Mouse (Mus musculus): ENCODE measurements around the gene Mecp2. TPM values are rescaled to one million over a fixed set of nuclear protein-coding genes. Genes with fewer than 3 reads are reported as not detected.

Mecp2 gene
- 6.5 and 6.8 TPM in 2 replicates for polyA plus RNA-seq (2021; fragmentation: Nextera tagmentation)
- long read RNA-seq, experiment 1, full-length matches to known transcripts, result 3 of 22 reads
- long read RNA-seq, experiment 1, partial matches to known transcripts, result 1 of 22 reads
- long read RNA-seq, experiment 1, other reads (novel, unspliced or antisense), result 18 of 22 reads
- long read RNA-seq, experiment 2, full-length matches to known transcripts, result 18 of 66 reads
- long read RNA-seq, experiment 2, partial matches to known transcripts, result 0 of 66 reads
- long read RNA-seq, experiment 2, other reads (novel, unspliced or antisense), result 48 of 66 reads

DNA sequence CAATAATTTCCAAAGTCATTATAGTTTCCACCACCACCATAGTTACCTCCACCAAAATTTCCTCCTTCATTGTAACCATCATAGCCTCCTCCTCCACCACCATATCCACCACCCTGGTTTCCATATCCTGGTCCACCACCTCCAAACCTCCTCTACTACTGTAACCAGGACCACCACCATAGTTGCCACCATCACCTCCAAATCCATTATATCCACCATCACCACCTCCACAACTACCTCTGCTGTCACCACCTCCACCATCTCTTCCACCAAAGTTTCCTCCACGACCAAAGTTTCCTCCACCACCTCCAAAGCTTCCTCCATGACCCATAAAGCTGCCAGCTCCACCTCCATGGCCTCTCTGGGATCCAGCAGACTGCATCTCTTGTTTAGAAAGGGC is at the start of gene Mecp2:
TSS of gene Mecp2 (minus strand) at position 101 of the 400 bp plus-strand sequence.

DNA sequence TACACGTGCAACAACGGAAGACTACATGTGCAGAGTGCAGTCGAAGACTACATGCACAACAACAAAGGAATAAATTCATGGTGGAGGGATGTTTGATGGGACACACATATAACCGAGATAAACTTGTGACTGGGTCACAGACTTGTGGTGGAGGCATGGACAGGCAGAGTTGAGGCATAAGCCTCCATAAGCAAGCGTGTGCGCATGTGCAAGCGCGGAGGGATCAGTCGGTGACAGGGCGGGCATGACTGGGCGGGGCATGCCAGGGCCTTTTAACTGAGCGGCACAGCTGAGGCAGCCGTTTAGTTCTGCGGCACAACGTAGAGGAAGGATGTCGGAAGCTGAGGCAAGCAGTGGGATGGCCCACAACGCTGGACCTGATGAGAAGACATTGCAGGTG is 41.8 kb upstream of the Mecp2 start, which contains the start of gene Tktl1:
TSS of gene Tktl1 (plus strand) at position 301 of the 400 bp plus-strand sequence.

DNA sequence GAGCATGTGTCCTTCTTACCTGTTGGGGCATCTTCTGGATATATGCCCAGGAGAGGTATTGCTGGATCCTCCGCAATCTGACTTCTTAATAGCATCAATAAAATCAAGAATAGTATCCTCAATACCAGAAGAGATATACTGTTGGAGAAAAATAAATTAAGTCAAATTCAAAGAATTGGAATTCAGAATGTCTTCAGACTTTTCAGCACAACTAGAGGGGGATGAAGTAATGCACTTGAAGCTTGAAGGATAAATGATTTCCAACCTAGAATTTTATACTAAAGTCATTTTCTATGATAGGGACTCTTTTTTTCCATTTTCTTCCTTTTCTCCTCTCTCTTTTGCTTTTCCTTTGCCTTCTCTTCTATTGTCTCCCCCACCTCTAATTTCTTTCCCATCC is 32.6 kb upstream of the Mecp2 start, which contains the start of gene Tex28:
TSS of gene Tex28 (minus strand) at position 101 of the 400 bp plus-strand sequence.

DNA sequence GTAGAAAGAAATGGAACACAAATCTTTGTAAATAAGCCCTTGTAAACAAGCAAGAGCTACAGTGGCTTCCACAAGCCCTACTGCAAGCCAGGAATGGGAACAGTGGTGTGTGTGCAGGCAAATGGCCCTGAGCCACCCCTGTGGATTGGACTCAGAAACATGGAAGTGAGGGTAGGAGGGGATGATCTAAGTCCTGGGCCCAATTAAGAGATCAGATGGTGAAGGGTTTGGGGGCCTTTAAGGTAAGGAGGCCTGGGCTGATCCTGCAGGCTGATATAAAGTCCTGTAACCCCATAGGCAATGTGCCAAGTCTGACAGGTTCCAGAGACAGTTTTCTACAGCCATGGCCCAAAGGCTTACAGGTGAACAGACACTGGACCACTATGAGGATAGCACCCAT is 8.0 kb downstream of the Mecp2 start, which contains the start of gene Opn1mw:
TSS of gene Opn1mw (plus strand) at position 301 of the 400 bp plus-strand sequence.

DNA sequence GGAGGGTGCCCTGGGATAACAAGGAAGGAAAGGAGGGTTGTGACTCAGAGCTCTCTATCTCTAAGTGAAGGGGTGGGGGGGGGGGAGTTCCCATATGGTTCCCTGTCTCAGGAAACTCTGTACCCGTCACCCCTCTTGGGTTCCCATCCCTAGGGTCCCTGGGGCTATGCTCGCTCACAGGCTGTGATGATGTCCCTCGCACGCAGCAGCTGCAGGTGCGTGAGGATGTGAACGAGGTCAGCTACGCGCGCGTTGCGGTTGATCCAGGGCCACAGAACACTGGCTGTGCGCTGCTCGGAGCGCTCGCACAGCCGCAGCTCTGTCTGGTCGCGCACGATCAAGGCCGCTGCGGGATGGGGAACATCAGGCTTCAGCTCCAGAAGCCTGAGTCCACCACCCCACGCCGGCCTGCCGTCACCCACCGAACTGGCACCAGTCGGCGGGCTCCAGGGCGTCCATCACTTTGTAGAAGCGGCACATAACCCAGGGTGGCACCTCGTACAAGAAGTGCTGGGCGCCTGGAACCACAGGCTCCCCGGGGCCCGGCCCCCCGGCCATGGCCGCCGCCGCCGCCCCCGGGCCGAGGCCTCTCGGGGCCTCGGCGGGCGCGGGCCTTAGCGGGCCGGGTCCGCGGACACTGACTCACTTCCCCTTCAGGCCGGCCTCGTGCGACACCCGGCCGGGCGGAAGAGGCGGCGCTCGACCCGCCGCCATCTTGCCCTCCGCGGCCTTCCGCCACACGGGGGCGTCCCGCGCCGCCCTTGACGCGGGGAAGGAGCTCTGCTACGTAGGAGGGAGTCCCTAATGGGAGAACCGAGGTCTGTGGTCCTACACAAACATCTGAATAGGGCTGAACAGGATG is 111.7 kb downstream of the Mecp2 start, which contains the start of gene Irak1:
TSS of gene Irak1 (minus strand) at position 731 of the 862 bp plus-strand sequence.

Small RNAs within 50 kb of the gene (microRNA-seq; reads per million reads assigned to microRNA genes)
- gene Mir5132 (9.4 reads per million, percentile 31 among the genes with 10 or more reads in this experiment), gene Mir718 (not detected)

Other genes with a start within 250 kb of the Mecp2 start
- not detected in 2 replicates for gene Avpr2, start 243.3 kb downstream of the Mecp2 start, polyA plus RNA-seq (2021; fragmentation: Nextera tagmentation)
- 27.9 and 34.5 TPM in 2 replicates for gene L1cam, start 239.3 kb downstream of the Mecp2 start, polyA plus RNA-seq (2021; fragmentation: Nextera tagmentation)
- gene Arhgap4, start 213.5 kb downstream of the Mecp2 start, polyA plus RNA-seq (2021; fragmentation: Nextera tagmentation), result 0.51 and 0.67 TPM in 2 replicates
- 98.4 and 109 TPM in 2 replicates for gene Naa10, start 213.4 kb downstream of the Mecp2 start, polyA plus RNA-seq (2021; fragmentation: Nextera tagmentation)
- gene Renbp, start 204.5 kb downstream of the Mecp2 start, polyA plus RNA-seq (2021; fragmentation: Nextera tagmentation), result 9.4 and 10.0 TPM in 2 replicates
- 20.0 and 21.0 TPM in 2 replicates for gene Hcfc1, start 169.0 kb downstream of the Mecp2 start, polyA plus RNA-seq (2021; fragmentation: Nextera tagmentation)
- 4.4 and 5.3 TPM in 2 replicates for gene Irak1, start 111.4 kb downstream of the Mecp2 start, polyA plus RNA-seq (2021; fragmentation: Nextera tagmentation)
- gene Opn1mw, start 7.9 kb downstream of the Mecp2 start, polyA plus RNA-seq (2021; fragmentation: Nextera tagmentation), result 0.41 and 0.55 TPM in 2 replicates
- not detected in 2 replicates for gene Tex28, start 32.5 kb upstream of the Mecp2 start, polyA plus RNA-seq (2021; fragmentation: Nextera tagmentation)
- gene Tktl1, start 41.9 kb upstream of the Mecp2 start, polyA plus RNA-seq (2021; fragmentation: Nextera tagmentation), result not detected in 2 replicates
- gene Flna, start 114.5 kb upstream of the Mecp2 start, polyA plus RNA-seq (2021; fragmentation: Nextera tagmentation), result 2.1 and 4.3 TPM in 2 replicates
- 7.1 and 8.8 TPM in 2 replicates for gene Emd, start 119.3 kb upstream of the Mecp2 start, polyA plus RNA-seq (2021; fragmentation: Nextera tagmentation)
- 1,201 and 1,311 TPM in 2 replicates for gene Rpl10, start 135.4 kb upstream of the Mecp2 start, polyA plus RNA-seq (2021; fragmentation: Nextera tagmentation)
- gene Taz, start 146.5 kb upstream of the Mecp2 start, polyA plus RNA-seq (2021; fragmentation: Nextera tagmentation), result 29.8 and 29.9 TPM in 2 replicates
- 1.7 and 2.5 TPM in 2 replicates for gene Dnase1l1, start 147.0 kb upstream of the Mecp2 start, polyA plus RNA-seq (2021; fragmentation: Nextera tagmentation)
- 140 and 145 TPM in 2 replicates for gene Atp6ap1, start 161.7 kb upstream of the Mecp2 start, polyA plus RNA-seq (2021; fragmentation: Nextera tagmentation)
- gene Gdi1, start 169.6 kb upstream of the Mecp2 start, polyA plus RNA-seq (2021; fragmentation: Nextera tagmentation), result 178 and 191 TPM in 2 replicates
- 23.2 and 25.5 TPM in 2 replicates for gene Fam50a, start 177.7 kb upstream of the Mecp2 start, polyA plus RNA-seq (2021; fragmentation: Nextera tagmentation)
- 1.3 and 1.4 TPM in 2 replicates for gene Plxna3, start 193.7 kb upstream of the Mecp2 start, polyA plus RNA-seq (2021; fragmentation: Nextera tagmentation)
- gene Lage3, start 218.3 kb upstream of the Mecp2 start, polyA plus RNA-seq (2021; fragmentation: Nextera tagmentation), result 44.3 and 46.1 TPM in 2 replicates
- gene Ubl4a, start 237.9 kb upstream of the Mecp2 start, polyA plus RNA-seq (2021; fragmentation: Nextera tagmentation), result 95.4 and 96.6 TPM in 2 replicates
- 4.0 and 4.5 TPM in 2 replicates for gene Slc10a3, start 238.0 kb upstream of the Mecp2 start, polyA plus RNA-seq (2021; fragmentation: Nextera tagmentation)